Mouse (Mus musculus) embryonic facial prominence, embryonic 11.5 days (tissue): ENCODE results near the gene 4930539E08Rik. TPM values are rescaled to one million over a fixed set of nuclear protein-coding genes. Genes with fewer than 3 reads are reported as not detected.

Source experiments
- ATAC-seq: fragments of 200-750 bp; cut with Nextera tagmentation; replicated peaks from 2 replicates; pipeline ENCODE4 v1.8.0; 2017; ENCODE audit warnings: low read depth; ENCODE audit not compliant: insufficient number of reproducible peaks, low FRiP score, low TSS enrichment
- DNase-seq: peaks from one replicate; pipeline ENCODE4 v3.0.0-alpha.2; 2015; ENCODE audit warnings: low spot score
- H3K27ac ChIP-seq: fragments of 300-500 bp; sonication (generic); replicated peaks from 2 replicates; pipeline ENCODE4 v1.5.1; 2014; ENCODE audit warnings: mild to moderate bottlenecking, low read depth, low read length, control low read depth
- H3K27me3 ChIP-seq: fragments of 300-500 bp; sonication (generic); 2 replicates; pipeline ENCODE4 v1.6.1; 2014; ENCODE audit warnings: mild to moderate bottlenecking, low read length, moderate library complexity, mixed read lengths; ENCODE audit not compliant: control insufficient read depth, insufficient read depth
- H3K36me3 ChIP-seq: fragments of 300-500 bp; sonication (generic); replicated peaks from 2 replicates; pipeline ENCODE4 v1.6.1; 2014; ENCODE audit warnings: low read depth, mild to moderate bottlenecking, low read length, moderate library complexity, mixed read lengths; ENCODE audit not compliant: control insufficient read depth, insufficient read depth
- H3K4me1 ChIP-seq: fragments of 300-500 bp; sonication (generic); 2 replicates; pipeline ENCODE4 v1.6.1; 2014; ENCODE audit warnings: low read length, mixed read lengths; ENCODE audit not compliant: control insufficient read depth, insufficient read depth
- H3K4me2 ChIP-seq: fragments of 300-500 bp; sonication (generic); 2 replicates; pipeline ENCODE4 v1.6.1; 2014; ENCODE audit warnings: low read depth, mild to moderate bottlenecking, control low read depth, low read length, moderate library complexity
- H3K4me3 ChIP-seq: fragments of 300-500 bp; sonication (generic); 2 replicates; pipeline ENCODE4 v1.5.1; 2014; ENCODE audit warnings: low read depth, low read length, control low read depth
- H3K9ac ChIP-seq: fragments of 300-500 bp; sonication (generic); replicated peaks from 2 replicates; pipeline ENCODE4 v1.6.1; 2014; ENCODE audit warnings: mild to moderate bottlenecking, control low read depth, low read length
- H3K9me3 ChIP-seq: fragments of 300-500 bp; sonication (generic); replicated peaks from 2 replicates; pipeline ENCODE4 v1.6.1; 2016; ENCODE audit warnings: mild to moderate bottlenecking, low read length, inconsistent platforms, mixed read lengths; ENCODE audit not compliant: control insufficient read depth
- WGBS: fragments of 180-500 bp; shearing (Covaris S2); extraction: QIAGEN DNeasy Blood & Tissue Kit; methylation state at CpG from one replicate; pipeline ENCODE4 v1.1.7; 2014; 5-methylcytosine and 5-hydroxymethylcytosine counted together
- polyA plus RNA-seq: library from polyadenylated mRNA; unstranded; fragments of >200 nt; fragmentation: Nextera tagmentation; extraction: Ambion mirVana; gene quantifications from 2 replicates; pipeline ENCODE4 v1.2.1, GENCODE M21; 2014

The 4930539E08Rik gene
- polyA plus RNA-seq, 1 experiment from 2014 or later: 0.13 TPM

DNA sequence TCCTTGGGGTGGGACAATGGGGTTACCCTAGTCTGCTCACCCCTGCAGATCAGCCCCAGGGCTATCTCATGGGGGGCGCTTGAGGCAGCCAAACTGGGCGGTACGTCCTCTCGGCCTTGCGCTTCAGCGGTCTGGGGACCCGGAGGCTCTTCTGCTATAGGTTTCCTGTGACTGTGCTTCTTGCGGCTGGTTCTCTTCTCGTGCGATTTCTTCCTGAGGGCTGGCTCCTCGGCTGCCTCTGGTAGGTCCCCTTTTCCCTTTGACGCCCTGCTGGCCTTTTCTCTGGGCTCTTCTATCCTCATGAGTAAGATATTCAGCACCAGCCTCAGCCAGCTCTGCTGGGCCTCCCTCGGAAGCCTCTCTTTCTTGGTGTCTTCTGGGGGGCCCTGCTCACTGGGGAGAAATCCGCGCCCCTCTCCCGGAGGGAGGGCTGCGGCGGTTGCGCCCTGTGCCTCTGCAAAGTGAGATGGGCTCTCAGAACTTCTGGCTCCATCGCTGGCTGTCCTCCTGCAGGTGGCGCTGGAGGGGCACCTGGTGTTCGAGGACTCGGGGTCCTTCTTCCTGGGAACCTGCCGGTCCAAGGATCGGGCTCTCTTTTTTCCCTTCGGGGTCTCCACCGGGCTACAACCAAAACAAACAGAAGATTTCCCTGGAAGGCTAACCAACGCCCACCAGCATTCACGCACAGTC lies 5.7 kb downstream of the 4930539E08Rik start:
- Histone ChIP-seq H3K9ac (peak overlapping the region; percentile 52), H3K4me3 (peak overlapping the region; percentile 18; the same call in 1 of the 2 replicates), H3K36me3 (no peaks in the 10 kb centered on the region), H3K27ac (no peak overlapping the region), H3K4me1 (no peaks in the 10 kb centered on the region), H3K27me3 (peaks cover 9% of the 10 kb centered on the region; the same call in 1 of the 2 replicates), H3K9me3 (no peaks in the 10 kb centered on the region), H3K4me2 (peak overlapping the region; percentile 46)
- DNase-seq (peak; percentile 75), ATAC-seq (no peak)
- 8% methylated on average over 29 of the region's 29 CpGs for whole genome bisulfite sequencing

DNA sequence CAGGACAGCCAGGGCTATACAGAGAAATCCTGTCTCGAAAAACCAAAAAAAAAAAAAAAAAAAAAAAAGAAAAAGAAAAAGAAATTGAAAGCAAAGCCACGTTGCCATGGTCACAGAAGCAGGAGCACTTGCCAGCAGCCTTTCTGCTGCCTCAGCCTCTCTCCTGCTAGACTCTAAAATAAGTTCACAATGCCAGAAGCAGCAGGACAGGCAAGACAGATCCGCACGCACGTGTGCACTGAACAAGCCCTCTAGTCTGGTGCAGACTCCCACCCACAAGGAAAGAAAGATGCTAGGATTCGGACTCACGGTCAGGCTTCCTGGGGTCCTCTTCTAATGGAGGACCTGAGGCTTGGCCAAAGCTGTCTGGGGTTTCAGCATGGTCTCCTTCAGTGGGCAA lies 7.2 kb downstream of the 4930539E08Rik start:
- H3K4me3 ChIP-seq: no peak overlapping the region
- no peak overlapping the region for H3K27ac ChIP-seq
- WGBS: 79% methylated on average over 7 of the region's 7 CpGs
- no peaks in the 10 kb centered on the region for H3K9me3 ChIP-seq
- no peak overlapping the region for H3K9ac ChIP-seq
- no peaks in the 10 kb centered on the region for H3K4me1 ChIP-seq
- no peak for DNase-seq
- peaks cover 9% of the 10 kb centered on the region; the same call in 1 of the 2 replicates for H3K27me3 ChIP-seq
- H3K4me2 ChIP-seq: no peak overlapping the region
- ATAC-seq: no peak
- H3K36me3 ChIP-seq: no peaks in the 10 kb centered on the region

DNA sequence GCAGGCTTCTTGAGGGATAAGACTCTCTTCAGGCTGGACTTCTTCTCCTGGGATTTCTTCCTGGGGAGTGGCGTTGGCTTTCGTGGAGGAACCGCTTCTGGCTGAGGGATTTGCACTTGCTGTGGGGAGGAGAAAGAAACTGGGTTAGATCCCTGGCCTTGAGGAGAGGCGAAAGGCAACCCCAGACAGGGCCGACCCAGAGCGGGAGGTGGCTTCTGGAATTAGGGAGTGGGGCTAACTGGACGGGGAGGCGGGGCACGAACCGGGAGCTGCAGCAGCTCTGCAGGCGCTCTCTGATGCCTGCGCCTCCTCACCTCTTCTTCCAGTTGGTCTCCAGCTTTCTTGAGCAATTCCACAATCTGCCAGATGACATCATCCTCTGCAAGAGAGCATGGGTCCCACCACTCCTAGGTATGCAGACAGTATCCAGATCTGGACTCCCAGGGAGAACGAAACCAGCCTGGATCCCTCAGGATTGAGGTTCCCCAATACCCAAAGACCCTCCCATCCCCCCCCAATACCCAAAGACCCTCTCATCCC lies 9.7 kb downstream of the 4930539E08Rik start:
- WGBS: 68% methylated on average over 13 of the region's 13 CpGs
- H3K27me3 ChIP-seq: peaks cover 9% of the 10 kb centered on the region; the same call in 1 of the 2 replicates
- no peak for DNase-seq
- no peak overlapping the region for H3K27ac ChIP-seq
- H3K4me1 ChIP-seq: no peaks in the 10 kb centered on the region
- ATAC-seq: no peak
- no peaks in the 10 kb centered on the region for H3K9me3 ChIP-seq
- H3K36me3 ChIP-seq: no peaks in the 10 kb centered on the region
- no peak overlapping the region for H3K4me3 ChIP-seq
- H3K9ac ChIP-seq: no peak overlapping the region
- no peak overlapping the region for H3K4me2 ChIP-seq

DNA sequence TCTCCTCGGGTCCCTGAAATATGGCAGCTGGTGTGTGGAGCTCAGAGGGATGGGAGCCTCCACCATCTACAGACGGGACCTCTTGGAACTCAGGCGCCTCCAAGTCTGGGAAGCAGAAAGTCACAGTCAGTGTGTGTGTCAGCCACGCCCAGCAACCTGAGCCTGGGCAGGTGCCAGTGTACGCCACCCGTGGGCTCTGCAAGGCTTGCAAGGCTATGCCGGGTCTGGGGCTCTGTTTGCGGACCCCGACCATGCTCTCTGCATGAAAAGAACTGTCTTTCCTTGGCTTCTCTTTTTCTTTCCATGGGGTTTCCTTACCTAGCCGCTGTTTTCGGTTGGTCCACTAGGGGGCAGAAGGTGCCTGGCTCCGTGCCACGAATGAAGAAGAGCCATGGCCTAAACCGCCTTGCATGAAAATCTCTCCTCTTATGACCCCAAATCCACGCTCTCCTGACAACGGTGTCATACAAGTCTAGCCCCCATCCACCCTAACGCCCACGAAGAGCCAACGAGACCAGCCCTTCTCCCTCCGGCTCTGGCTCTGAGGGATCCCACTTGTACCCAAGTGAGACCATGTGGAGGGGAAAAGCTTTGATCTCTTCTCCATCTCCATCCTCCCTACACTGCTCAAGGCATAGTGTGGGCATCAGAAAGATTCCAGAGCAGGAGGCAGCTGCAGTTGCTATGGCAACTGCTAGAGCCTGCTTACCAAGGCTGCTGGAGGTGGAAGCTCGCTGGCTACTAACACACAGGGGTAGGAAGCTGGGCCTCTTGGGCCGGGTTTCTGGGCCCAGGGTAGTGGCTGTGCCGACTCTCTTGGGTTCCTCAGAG lies 10.4 kb downstream of the 4930539E08Rik start:
- Histone ChIP-seq H3K4me3 (no peak overlapping the region), H3K4me2 (no peak overlapping the region), H3K4me1 (no peaks in the 10 kb centered on the region), H3K36me3 (no peaks in the 10 kb centered on the region), H3K9ac (no peak overlapping the region), H3K27me3 (peaks cover 3% of the 10 kb centered on the region; the same call in 1 of the 2 replicates), H3K9me3 (no peaks in the 10 kb centered on the region), H3K27ac (no peak overlapping the region)
- ATAC-seq (no peak), DNase-seq (peak; percentile 82)
- 32% methylated on average over 23 of the region's 23 CpGs for WGBS

DNA sequence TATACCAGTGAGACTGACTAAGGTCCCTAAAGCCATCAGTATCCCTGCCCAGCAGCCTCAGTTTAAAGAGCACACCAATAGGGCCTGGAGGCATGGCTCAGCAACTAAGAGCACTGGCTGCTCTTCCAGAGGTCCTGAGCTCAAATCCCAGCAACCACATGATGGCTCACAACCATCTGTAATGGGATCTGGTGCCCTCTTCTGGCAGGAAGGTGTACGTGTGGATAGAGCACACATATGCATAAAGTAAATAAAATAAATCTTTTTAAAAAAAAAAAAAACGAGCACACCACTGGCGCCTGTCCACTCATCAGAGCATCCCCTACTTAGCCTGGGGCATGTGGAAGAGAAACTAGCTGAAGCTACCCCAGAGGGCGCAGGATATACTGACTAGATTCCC lies 13.6 kb downstream of the 4930539E08Rik start:
- ATAC-seq: no peak
- Histone ChIP-seq H3K36me3 (no peaks in the 10 kb centered on the region), H3K27ac (no peak overlapping the region), H3K9ac (no peak overlapping the region), H3K9me3 (no peaks in the 10 kb centered on the region), H3K4me2 (no peak overlapping the region), H3K4me3 (no peak overlapping the region), H3K4me1 (no peaks in the 10 kb centered on the region), H3K27me3 (no peaks in the 10 kb centered on the region)
- DNase-seq: no peak
- 63% methylated on average over 4 of the region's 4 CpGs for WGBS

DNA sequence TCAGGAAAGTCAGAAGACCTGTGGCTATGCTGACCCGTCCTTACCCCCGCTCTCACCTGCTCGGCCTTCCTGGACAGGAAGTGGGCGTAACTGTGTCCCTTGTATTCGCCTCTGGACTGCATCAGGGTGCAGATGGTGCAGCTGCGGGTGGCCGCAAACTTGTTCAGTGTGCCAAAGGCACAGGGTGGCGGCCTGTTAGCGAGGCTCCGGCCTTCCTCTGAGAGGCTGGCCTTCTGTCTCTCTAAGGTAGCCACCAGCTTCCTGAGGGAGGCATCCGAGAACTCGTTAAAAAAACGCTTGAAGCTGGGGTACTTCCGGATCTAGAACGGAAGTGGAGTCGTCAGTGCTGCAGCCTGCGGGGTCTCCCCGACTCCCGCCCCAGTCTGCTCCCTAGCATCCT lies 15.7 kb downstream of the 4930539E08Rik start:
- Histone ChIP-seq H3K27me3 (no peaks in the 10 kb centered on the region), H3K9me3 (no peaks in the 10 kb centered on the region), H3K4me2 (no peak overlapping the region), H3K4me1 (no peaks in the 10 kb centered on the region), H3K27ac (no peak overlapping the region), H3K9ac (no peak overlapping the region), H3K36me3 (no peaks in the 10 kb centered on the region), H3K4me3 (no peak overlapping the region)
- no peak for DNase-seq
- 81% methylated on average over 19 of the region's 19 CpGs for WGBS
- no peak for ATAC-seq

DNA sequence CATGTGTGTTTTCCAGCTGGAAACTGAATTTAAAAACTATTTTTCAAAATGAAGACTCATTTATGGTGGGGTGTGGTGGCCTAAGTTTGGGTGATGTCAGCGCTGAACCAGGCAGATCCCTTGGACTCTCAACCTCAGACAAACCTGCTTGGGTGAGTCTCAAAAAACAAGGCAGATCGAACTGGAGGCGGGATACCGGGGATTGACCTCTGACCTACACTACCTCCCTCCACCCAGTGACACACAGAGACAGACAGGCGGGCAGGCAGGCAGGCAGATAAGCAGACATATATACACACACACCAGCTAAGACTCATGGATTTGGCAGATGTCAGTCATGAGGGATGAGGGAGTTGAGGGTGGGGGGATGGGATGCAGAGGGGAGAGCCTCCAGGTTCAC lies 16.9 kb downstream of the 4930539E08Rik start:
- Histone ChIP-seq H3K4me3 (no peak overlapping the region), H3K27ac (no peak overlapping the region), H3K4me2 (no peak overlapping the region), H3K9me3 (no peaks in the 10 kb centered on the region), H3K27me3 (no peaks in the 10 kb centered on the region), H3K4me1 (no peaks in the 10 kb centered on the region), H3K36me3 (no peaks in the 10 kb centered on the region), H3K9ac (no peak overlapping the region)
- 46% methylated on average over 5 of the region's 5 CpGs for WGBS
- no peak for DNase-seq
- no peak for ATAC-seq

DNA sequence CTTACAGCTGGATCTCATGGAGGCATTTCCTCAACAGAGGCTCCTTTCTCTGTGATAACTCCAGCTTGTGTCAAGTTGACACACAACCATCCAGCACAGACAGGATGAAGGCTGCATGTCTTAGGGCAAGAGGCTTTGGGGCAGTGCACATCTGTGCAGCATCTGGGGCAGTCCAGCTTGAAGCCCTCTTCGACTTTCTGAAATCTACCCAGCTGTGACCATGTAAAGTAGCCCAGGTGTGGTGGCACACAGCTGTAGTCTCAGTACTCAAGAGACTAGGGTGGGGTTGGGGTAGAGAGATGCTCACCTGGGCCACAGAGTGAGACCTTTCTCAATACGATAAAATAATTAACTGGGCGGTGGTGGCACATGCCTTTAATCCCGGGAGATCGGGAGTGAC lies 17.3 kb downstream of the 4930539E08Rik start:
- 73% methylated on average over 5 of the region's 5 CpGs for WGBS
- no peak overlapping the region for H3K9ac ChIP-seq
- H3K4me1 ChIP-seq: no peaks in the 10 kb centered on the region
- no peak overlapping the region for H3K4me2 ChIP-seq
- no peaks in the 10 kb centered on the region for H3K9me3 ChIP-seq
- no peaks in the 10 kb centered on the region for H3K36me3 ChIP-seq
- no peak for ATAC-seq
- no peak overlapping the region for H3K27ac ChIP-seq
- no peak for DNase-seq
- no peak overlapping the region for H3K4me3 ChIP-seq
- H3K27me3 ChIP-seq: no peaks in the 10 kb centered on the region
